Mouse (Mus musculus) neural tube, embryonic 15.5 days (tissue): Measurements from ENCODE around the gene Arap2. TPM values are rescaled to one million over a fixed set of nuclear protein-coding genes. Genes with fewer than 3 reads are reported as not detected.

Experiments used
- ATAC-seq: fragments of 200-750 bp; cut with Nextera tagmentation; 2 replicates; pipeline ENCODE4 v1.8.0; 2017; ENCODE audit warnings: mild to moderate bottlenecking, moderate TSS enrichment, moderate library complexity; ENCODE audit not compliant: low FRiP score
- H3K27ac ChIP-seq: fragments of 300-500 bp; sonication (generic); replicated peaks from 2 replicates; pipeline ENCODE4 v1.5.1; 2015; ENCODE audit warnings: mild to moderate bottlenecking, inconsistent platforms
- H3K27me3 ChIP-seq: fragments of 300-500 bp; sonication (generic); replicated peaks from 2 replicates; pipeline ENCODE4 v1.6.1; 2015; ENCODE audit warnings: inconsistent platforms
- H3K36me3 ChIP-seq: fragments of 300-500 bp; sonication (generic); 2 replicates; pipeline ENCODE4 v1.6.1; 2015; ENCODE audit warnings: inconsistent platforms
- H3K4me1 ChIP-seq: fragments of 300-500 bp; sonication (generic); 2 replicates; pipeline ENCODE4 v1.6.1; 2015; ENCODE audit warnings: inconsistent platforms
- H3K4me2 ChIP-seq: fragments of 300-500 bp; sonication (generic); 2 replicates; pipeline ENCODE4 v1.6.1; 2015; ENCODE audit warnings: inconsistent platforms, mild to moderate bottlenecking, moderate library complexity
- H3K4me3 ChIP-seq: fragments of 300-500 bp; sonication (generic); replicated peaks from 2 replicates; pipeline ENCODE4 v1.5.1; 2015; ENCODE audit warnings: mild to moderate bottlenecking, inconsistent platforms
- H3K9ac ChIP-seq: fragments of 300-500 bp; sonication (generic); replicated peaks from 2 replicates; pipeline ENCODE4 v1.6.1; 2015; ENCODE audit warnings: mild to moderate bottlenecking, inconsistent platforms
- H3K9me3 ChIP-seq: fragments of 300-500 bp; sonication (generic); replicated peaks from 2 replicates; pipeline ENCODE4 v1.6.1; 2016; ENCODE audit warnings: inconsistent platforms
- WGBS: fragments of 180-500 bp; shearing (Covaris S2); methylation state at CpG from one replicate; pipeline ENCODE4 v1.1.7; 2015; ENCODE audit warnings: mixed read lengths; 5-methylcytosine and 5-hydroxymethylcytosine counted together
- polyA plus RNA-seq: library from polyadenylated mRNA; unstranded; fragments of >200 nt; fragmentation: Nextera tagmentation; extraction: Ambion mirVana; gene quantifications from 2 replicates; pipeline ENCODE4 v1.2.1, GENCODE M21; 2015

Arap2 gene
- 6.4 and 7.6 TPM in 2 replicates for polyA plus RNA-seq

DNA sequence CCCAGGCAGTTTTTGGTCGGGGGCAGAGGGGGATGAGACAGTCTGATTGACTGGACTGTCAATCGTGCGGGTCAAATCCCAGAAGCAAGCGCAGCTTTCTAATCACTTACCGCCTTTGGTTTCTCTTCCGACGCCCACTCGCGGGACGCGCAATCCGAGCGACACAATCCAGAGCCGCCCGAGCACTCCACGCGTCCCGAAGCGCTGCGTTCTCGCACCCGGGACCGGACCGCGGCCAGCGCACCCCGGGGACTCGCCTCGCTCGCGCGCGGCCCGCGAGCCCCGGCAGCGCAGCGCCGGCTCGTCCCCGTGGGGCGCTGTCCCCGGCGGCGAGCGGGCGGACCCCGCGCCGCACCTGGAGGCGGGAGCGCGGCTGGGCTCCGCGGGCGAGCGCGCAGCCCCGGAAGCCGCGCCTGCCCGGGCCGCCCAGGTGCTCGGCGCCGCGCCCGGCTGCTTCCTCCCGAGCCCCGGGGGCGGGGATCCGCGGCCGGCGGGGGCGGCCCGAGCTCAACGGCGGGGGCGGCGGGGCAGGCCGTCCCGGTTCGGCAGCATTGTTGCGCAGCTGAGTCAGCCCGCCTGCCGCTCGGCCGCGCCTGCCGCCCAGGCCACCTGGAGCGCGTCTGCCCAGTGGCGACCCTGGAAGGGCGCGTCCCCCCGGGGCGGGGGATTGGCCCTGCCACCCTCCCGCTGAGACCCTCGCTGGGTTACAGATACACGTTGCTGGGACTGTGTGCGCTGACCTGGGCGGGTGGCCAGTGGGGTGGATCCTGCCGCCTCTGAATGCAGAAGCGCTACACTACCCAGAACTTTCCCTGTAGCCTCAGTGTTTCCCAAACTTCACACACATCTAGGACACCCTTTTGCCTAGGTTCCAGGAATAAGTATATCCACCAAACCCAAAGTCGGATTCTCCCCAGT, at the start of gene Arap2:
Gene Arap2, minus strand, starts transcription at position 376 of the 918 bp plus-strand sequence.
- no peaks in the 10 kb centered on the region for H3K36me3 ChIP-seq
- peak within 1 kb of the TSS; percentile 91 for H3K4me2 ChIP-seq
- no peaks in the 10 kb centered on the region for H3K27me3 ChIP-seq
- H3K27ac ChIP-seq: no peak within 1 kb of the TSS
- H3K4me3 ChIP-seq: peak within 1 kb of the TSS; percentile 67
- WGBS: under 1% methylated on average over 89 of the region's 106 CpGs
- peak within 1 kb of the TSS; percentile 64 for H3K9ac ChIP-seq
- ATAC-seq: peak; percentile 92
- 0 out of 2 replicates have a peak, but pooled peaks cover 5% of the 10 kb centered on the region for H3K4me1 ChIP-seq
- no peaks in the 10 kb centered on the region for H3K9me3 ChIP-seq

DNA sequence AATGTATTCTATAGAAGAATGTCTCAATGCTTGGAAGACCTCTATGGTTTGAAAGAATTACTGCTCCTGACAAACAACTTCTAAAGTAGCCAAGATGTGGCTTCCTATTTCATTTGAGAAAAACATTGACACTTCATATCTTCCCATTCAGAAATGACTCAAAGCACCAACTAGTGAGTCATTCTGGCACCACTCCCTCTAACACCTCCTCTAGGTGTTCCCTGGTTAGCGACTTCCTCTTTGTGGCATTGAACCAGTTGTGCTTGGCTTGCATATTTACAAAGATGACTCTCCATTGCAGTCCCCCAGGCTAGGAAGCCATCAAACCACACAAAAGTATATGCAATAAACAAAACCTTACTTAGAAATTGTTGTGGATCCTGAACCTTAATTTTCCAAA, 49.8 kb upstream of the Arap2 start:
- Histone ChIP-seq H3K27me3 (no peaks in the 10 kb centered on the region), H3K4me2 (no peak overlapping the region), H3K4me3 (no peak overlapping the region), H3K27ac (no peak overlapping the region), H3K9ac (no peak overlapping the region), H3K4me1 (no peaks in the 10 kb centered on the region), H3K9me3 (no peaks in the 10 kb centered on the region), H3K36me3 (no peaks in the 10 kb centered on the region)
- 86% methylated on average over 1 of the region's 1 CpGs for WGBS
- ATAC-seq: no peak

GRCm38 (mm10) chr5:62814072-62814414, 48.1 kb upstream of the Arap2 start:
- Histone ChIP-seq H3K9me3 (no peaks in the 10 kb centered on the region), H3K36me3 (no peaks in the 10 kb centered on the region), H3K27me3 (no peaks in the 10 kb centered on the region), H3K4me2 (no peak overlapping the region), H3K4me1 (no peaks in the 10 kb centered on the region), H3K9ac (no peak overlapping the region), H3K4me3 (no peak overlapping the region), H3K27ac (no peak overlapping the region; the same call in 1 of the 2 replicates)
- 27% methylated on average over 1 of the region's 1 CpGs for WGBS
- ATAC-seq: peak; percentile 24; the same call in 1 of the 2 replicates

- Histone ChIP-seq H3K36me3 (no peaks in the 10 kb centered on the region), H3K27me3 (no peaks in the 10 kb centered on the region), H3K4me1 (no peaks in the 10 kb centered on the region), H3K27ac (no peak within 1 kb of the TSS; the same call in 1 of the 2 replicates), H3K4me2 (no peak within 1 kb of the TSS), H3K9ac (no peak within 1 kb of the TSS), H3K4me3 (no peak within 1 kb of the TSS), H3K9me3 (peaks cover 3% of the 10 kb centered on the region; the same call in 1 of the 2 replicates)
- WGBS: 45% methylated on average over 6 of the region's 6 CpGs
- ATAC-seq: peak; percentile 78; the same call in 1 of the 2 replicates
Observed at GRCm38 (mm10) chr5:62813402-62814071, 47.6 kb upstream of the Arap2 start, which contains the start of gene Dthd1. TSS of gene Dthd1 (plus strand) at chr5:62813823.

DNA sequence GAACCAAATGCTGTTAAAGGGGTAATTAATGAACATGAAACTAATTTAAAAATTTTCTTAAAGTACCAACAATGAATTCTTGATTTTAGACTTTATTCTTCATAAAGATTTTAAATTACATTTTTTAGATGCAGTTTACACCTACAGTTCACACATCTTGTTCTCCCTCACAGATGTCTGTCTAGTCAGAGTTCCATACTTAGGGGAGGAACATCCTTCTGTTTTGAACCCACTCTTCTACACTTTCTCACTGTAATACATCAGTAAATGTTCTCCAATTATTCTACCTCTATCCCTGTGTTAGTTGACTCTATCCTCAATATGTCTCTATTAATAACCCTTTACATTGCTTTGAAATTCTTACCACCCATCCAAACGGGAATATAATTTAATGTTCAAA, 26.8 kb upstream of the Arap2 start:
- H3K9me3 ChIP-seq: no peaks in the 10 kb centered on the region
- H3K4me1 ChIP-seq: no peaks in the 10 kb centered on the region
- no peaks in the 10 kb centered on the region for H3K36me3 ChIP-seq
- 89% methylated on average over 1 of the region's 1 CpGs for WGBS
- H3K27ac ChIP-seq: no peak overlapping the region
- no peak for ATAC-seq
- no peak overlapping the region for H3K4me3 ChIP-seq
- H3K9ac ChIP-seq: no peak overlapping the region
- H3K4me2 ChIP-seq: no peak overlapping the region
- no peaks in the 10 kb centered on the region for H3K27me3 ChIP-seq

DNA sequence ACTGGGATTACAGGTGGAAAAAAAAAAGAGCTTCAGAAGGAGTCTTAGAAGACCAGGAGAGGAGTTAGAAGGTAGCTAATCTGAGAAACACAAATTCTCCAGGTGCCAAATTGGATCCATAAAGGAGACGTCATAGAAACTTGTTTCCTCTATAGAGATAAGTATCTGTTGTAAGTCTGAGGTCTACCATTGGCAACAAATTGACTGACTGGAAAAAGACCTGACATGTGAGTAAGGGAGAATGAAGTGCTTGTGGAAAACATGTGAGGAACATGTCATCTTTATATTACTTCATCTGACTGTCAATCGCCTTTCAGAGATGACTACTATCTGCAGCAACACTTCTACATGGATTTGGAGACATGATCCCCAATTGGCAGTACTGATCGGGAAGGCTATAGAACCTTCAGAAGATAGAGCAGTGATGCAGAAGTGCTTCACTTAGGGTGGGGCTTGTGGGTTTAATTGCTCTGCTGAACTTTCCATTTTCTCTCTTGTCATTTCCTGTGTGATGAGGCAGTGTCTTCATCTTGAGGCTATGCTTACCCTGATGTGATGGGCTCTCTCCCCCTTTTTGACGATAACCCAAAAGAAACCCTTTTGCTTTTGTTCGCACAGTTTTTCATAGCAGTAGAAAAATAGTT, 25.1 kb upstream of the Arap2 start:
- Histone ChIP-seq H3K9ac (no peak overlapping the region), H3K36me3 (no peaks in the 10 kb centered on the region), H3K4me2 (no peak overlapping the region), H3K27me3 (no peaks in the 10 kb centered on the region), H3K9me3 (no peaks in the 10 kb centered on the region), H3K4me3 (no peak overlapping the region), H3K4me1 (no peaks in the 10 kb centered on the region), H3K27ac (no peak overlapping the region)
- WGBS: 94% methylated on average over 5 of the region's 5 CpGs
- ATAC-seq: no peak

GRCm38 (mm10) chr5:62786809-62787208, 20.9 kb upstream of the Arap2 start:
- Histone ChIP-seq H3K4me1 (no peaks in the 10 kb centered on the region), H3K4me2 (no peak overlapping the region), H3K9ac (no peak overlapping the region), H3K36me3 (no peaks in the 10 kb centered on the region), H3K27ac (no peak overlapping the region), H3K4me3 (no peak overlapping the region), H3K9me3 (no peaks in the 10 kb centered on the region), H3K27me3 (no peaks in the 10 kb centered on the region)
- no peak for ATAC-seq
- 88% methylated on average over 3 of the region's 3 CpGs for WGBS

GRCm38 (mm10) chr5:62778682-62779081, 12.7 kb upstream of the Arap2 start:
- Histone ChIP-seq H3K27ac (no peak overlapping the region), H3K9me3 (no peaks in the 10 kb centered on the region), H3K4me2 (no peak overlapping the region), H3K36me3 (no peaks in the 10 kb centered on the region), H3K4me3 (no peak overlapping the region), H3K27me3 (no peaks in the 10 kb centered on the region), H3K9ac (no peak overlapping the region), H3K4me1 (no peaks in the 10 kb centered on the region)
- no peak for ATAC-seq
- 82% methylated on average over 5 of the region's 5 CpGs for WGBS

DNA sequence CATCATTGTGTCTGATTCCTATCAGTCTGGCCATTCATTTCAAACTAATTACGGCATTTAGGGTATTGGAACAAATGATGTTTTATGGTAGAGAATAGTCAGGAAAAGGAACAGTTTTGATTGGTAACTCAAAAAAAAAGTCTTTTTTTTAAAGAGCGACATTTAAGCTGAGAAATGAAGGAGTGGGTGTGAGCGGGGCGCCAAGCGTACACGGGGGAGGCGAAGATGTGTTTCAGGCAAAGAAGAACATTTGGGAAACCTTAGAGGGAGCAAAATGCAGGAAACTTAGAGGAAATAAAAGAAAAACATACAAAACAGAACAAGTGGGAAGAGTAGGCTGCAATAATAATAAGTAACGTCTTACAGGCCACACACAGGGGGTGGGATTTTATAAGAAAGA, 11.8 kb upstream of the Arap2 start:
- H3K27me3 ChIP-seq: no peaks in the 10 kb centered on the region
- H3K27ac ChIP-seq: no peak overlapping the region
- H3K9ac ChIP-seq: no peak overlapping the region
- no peak overlapping the region for H3K4me2 ChIP-seq
- H3K36me3 ChIP-seq: no peaks in the 10 kb centered on the region
- WGBS: 94% methylated on average over 8 of the region's 8 CpGs
- no peak overlapping the region for H3K4me3 ChIP-seq
- H3K9me3 ChIP-seq: no peaks in the 10 kb centered on the region
- H3K4me1 ChIP-seq: no peaks in the 10 kb centered on the region
- no peak for ATAC-seq

DNA sequence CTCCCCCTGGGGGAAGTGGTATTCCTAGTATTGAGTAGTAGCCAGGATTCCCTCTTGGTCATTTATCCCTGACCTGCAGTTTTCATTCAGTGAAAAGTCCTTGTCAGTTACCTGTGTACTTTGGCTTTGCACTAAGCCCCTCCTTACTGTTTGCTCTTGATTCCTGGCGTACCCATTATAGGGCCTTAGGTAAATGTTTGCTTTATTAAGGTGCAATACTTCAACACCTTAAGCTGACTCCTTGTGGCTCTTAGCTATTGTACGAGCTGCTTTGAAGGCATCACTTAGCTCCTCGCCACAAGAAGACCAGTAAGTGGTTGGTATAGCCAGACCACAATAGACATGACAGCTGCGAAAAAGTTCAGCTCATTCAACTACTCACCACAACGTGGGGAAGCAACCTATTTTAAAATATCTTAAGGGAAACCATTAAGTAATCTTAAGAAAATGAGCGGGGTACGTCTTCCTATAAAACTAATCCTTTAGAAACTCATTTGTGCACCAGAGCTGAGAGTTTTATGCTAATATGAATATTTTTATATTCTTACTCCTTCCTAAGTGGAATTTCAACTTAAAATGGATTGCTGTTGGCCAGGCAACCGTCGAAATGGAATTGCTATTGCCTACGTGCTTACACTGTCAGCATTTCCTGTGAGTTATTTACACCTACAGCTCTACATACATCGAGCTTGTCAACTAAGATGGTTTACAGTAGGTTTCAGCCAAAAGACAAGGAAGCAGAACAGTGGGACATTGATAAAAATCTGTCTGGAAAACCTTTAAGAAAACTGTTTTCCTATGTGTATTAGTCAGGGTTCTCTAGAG, 6.0 kb upstream of the Arap2 start:
- 82% methylated on average over 11 of the region's 11 CpGs for WGBS
- H3K4me1 ChIP-seq: no peaks in the 10 kb centered on the region
- H3K9me3 ChIP-seq: no peaks in the 10 kb centered on the region

DNA sequence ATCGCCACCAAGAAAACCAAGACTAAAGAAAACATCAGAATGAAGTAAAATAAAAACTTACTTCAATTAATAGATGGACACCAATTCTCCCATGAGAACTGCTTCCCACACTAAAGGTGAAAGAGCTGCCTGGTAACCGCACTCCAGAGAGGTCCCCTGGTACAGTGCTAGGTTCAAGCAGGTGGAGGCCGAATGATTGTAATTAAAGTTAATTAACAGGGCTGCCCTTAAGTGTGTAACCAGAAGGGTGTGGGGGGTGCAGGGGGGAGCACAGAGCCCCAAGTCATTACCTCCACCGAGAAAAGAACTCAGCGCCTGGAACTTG, 538 bp downstream of the Arap2 start:
- ATAC-seq: peak; percentile 40
- H3K27ac ChIP-seq: no peak overlapping the region
- 14% methylated on average over 5 of the region's 5 CpGs for WGBS

More for the DNA sequence above, 6.0 kb upstream of the Arap2 start:
- Histone ChIP-seq H3K36me3 (no peaks in the 10 kb centered on the region), H3K9ac (no peak overlapping the region), H3K27me3 (no peaks in the 10 kb centered on the region), H3K4me2 (no peak overlapping the region), H3K4me3 (no peak overlapping the region), H3K27ac (no peak overlapping the region)
- ATAC-seq: no peak

More for the DNA sequence above, 538 bp downstream of the Arap2 start:
- peak overlapping the region; percentile 64 for H3K9ac ChIP-seq
- H3K9me3 ChIP-seq: no peaks in the 10 kb centered on the region
- H3K4me3 ChIP-seq: peak overlapping the region; percentile 67
- H3K36me3 ChIP-seq: no peaks in the 10 kb centered on the region
- peak overlapping the region; percentile 91 for H3K4me2 ChIP-seq
- no peaks in the 10 kb centered on the region for H3K27me3 ChIP-seq
- H3K4me1 ChIP-seq: 0 out of 2 replicates have a peak, but pooled peaks cover 8% of the 10 kb centered on the region
